Mouse (Mus musculus) kidney, adult 2 months (tissue): ENCODE results near the gene Bmper.

Experiments
- CTCF ChIP-seq: fragments of 200-500 bp; conservative IDR thresholded peaks from 2 replicates; pipeline ENCODE4 v1.5.1; 2011; ENCODE audit warnings: low read depth, mild to moderate bottlenecking, control low read depth, low read length, moderate library complexity, mixed read lengths; ENCODE audit not compliant: insufficient read depth, insufficient read length
- POLR2A ChIP-seq: fragments of 200-500 bp; IDR thresholded peaks from one replicate; pipeline ENCODE4 v1.6.1; 2011; ENCODE audit warnings: low read depth, low read length, control low read depth

DNA sequence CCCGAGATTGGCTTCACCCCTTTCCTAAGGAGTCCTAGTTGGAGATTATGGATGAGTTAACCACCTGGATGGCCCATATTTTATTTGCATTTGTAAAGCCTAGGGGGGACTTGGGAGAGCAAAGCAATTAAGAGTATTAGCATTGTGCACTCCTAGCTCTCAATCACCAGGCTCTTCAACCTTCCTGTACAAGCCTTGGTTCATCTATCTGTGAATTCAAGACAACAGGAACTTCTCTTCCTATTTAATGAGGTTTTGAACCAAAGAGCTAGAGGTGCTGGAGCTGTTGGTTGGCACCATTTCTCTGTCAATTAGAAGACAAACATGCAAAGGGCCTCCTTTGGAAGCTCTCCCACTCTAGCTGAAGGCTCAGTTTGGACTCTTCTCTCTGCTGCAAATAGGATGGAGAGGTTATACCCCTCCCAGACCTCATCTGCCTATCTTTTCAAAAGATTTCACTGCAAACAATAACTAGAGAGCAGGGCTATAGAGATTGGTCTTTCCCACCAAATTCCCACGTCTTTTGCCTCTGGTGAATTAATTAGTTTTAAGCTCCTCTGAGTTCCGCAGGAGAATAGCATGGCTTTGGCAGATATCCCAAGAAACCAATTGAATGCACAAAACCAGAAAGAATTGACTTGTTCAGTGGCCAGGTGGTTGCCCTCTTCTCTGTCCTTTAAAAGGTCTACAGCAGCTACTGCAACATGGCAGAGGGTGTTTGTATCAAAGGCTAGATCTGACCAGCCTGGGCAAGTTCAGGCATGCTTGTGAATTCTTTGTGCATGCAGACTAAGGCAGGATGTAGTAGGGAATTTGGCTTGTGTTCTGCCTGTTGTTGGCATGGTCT is 185.3 kb downstream of the Bmper start:
- no peak for TF ChIP-seq CTCF
- no peak for TF ChIP-seq POLR2A
